Mouse (Mus musculus): ENCODE data around the gene St3gal3.

DNA sequence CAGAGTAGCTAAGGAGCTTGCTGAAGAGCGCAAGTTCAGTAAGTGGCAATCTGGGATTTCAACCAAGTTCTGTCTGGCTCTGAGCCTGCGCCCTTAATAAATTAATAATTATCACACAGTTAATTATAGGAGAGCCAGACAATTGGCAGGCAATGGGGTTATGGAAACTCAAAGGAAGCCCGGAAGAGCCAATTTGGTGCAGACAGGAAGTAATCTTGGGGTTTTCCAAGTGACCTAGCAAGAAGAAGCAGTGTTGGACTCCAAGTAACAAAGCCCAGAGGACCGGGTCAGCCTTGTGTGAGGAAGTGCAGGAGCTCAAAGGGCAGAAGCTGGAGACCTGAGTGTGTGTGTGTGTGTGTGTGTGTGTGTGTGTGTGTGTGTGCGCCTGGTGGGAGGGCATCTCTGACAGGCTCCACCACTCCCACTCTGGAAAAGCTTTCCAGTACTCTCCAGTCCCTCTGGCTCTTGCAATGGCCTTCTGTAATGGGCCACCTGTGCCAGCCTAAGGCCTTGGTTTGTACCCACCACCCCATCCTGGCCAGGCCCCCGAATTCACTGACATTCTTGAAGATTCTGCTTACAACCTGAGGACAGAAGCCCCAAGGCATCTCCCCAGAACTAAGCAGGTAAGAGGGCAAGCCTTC, 103.5 kb downstream of the St3gal3 start:
- TF ChIP-seq CTCF (IDR thresholded peaks at IDR 0.05; ENCODE audit: low read depth, low read length) (no peak), POLR2A (IDR thresholded peaks at IDR 0.05; ENCODE audit: extremely low read depth, insufficient read depth, low read length) (no peak)

Measured in liver, adult 2 months (tissue).